Mouse (Mus musculus) heart, embryonic 11.5 days (tissue): ENCODE results near the gene Mettl1. TPM values are rescaled to one million over a fixed set of nuclear protein-coding genes. Genes with fewer than 3 reads are reported as not detected.
"Not testable (repeated sequence)": the region's sequence is repeated elsewhere in the genome, so short reads cannot be mapped to it uniquely, and the experiment has no call there.

Experiments used
- ATAC-seq: fragments of 200-750 bp; cut with Nextera tagmentation; replicated peaks from 2 replicates; pipeline ENCODE4 v1.8.0; 2017; ENCODE audit warnings: moderate library complexity; ENCODE audit not compliant: insufficient number of reproducible peaks, low FRiP score, low TSS enrichment
- H3K27ac ChIP-seq: fragments of 300-500 bp; sonication (generic); 2 replicates; pipeline ENCODE4 v1.5.1; 2014; ENCODE audit warnings: mild to moderate bottlenecking, low read depth, low read length
- H3K27me3 ChIP-seq: fragments of 300-500 bp; sonication (generic); 2 replicates; pipeline ENCODE4 v1.6.1; 2014; ENCODE audit warnings: mild to moderate bottlenecking, low read length, mixed read lengths; ENCODE audit not compliant: control insufficient read depth, insufficient read depth
- H3K36me3 ChIP-seq: fragments of 300-500 bp; sonication (generic); 2 replicates; pipeline ENCODE4 v1.6.1; 2014; ENCODE audit warnings: mild to moderate bottlenecking, low read length, moderate library complexity, mixed read lengths; ENCODE audit not compliant: control insufficient read depth, insufficient read depth
- H3K4me1 ChIP-seq: fragments of 300-500 bp; sonication (generic); 2 replicates; pipeline ENCODE4 v1.6.1; 2014; ENCODE audit warnings: low read length; ENCODE audit not compliant: control insufficient read depth, insufficient read depth
- H3K4me2 ChIP-seq: fragments of 300-500 bp; sonication (generic); 2 replicates; pipeline ENCODE4 v1.6.1; 2014; ENCODE audit warnings: mild to moderate bottlenecking, moderate library complexity
- H3K4me3 ChIP-seq: fragments of 300-500 bp; sonication (generic); 2 replicates; pipeline ENCODE4 v1.5.1; 2014; ENCODE audit warnings: low read depth, low read length
- H3K9ac ChIP-seq: fragments of 300-500 bp; sonication (generic); 2 replicates; pipeline ENCODE4 v1.6.1; 2014; ENCODE audit warnings: mild to moderate bottlenecking, low read depth, low read length, moderate library complexity
- H3K9me3 ChIP-seq: fragments of 300-500 bp; sonication (generic); replicated peaks from 2 replicates; pipeline ENCODE4 v1.6.1; 2016; ENCODE audit warnings: low read length; ENCODE audit not compliant: control insufficient read depth
- WGBS: fragments of 180-500 bp; shearing (Covaris S2); extraction: QIAGEN DNeasy Blood & Tissue Kit; methylation state at CpG from one replicate; pipeline ENCODE4 v1.1.7; 2014; ENCODE audit not compliant: insufficient replicate concordance; 5-methylcytosine and 5-hydroxymethylcytosine counted together
- polyA plus RNA-seq: library from polyadenylated mRNA; unstranded; fragments of >200 nt; fragmentation: Nextera tagmentation; extraction: Ambion mirVana; gene quantifications from 2 replicates; pipeline ENCODE4 v1.2.1, GENCODE M21; 2014

The Mettl1 gene
- polyA plus RNA-seq, 1 experiment from 2014 or later: 43.3 TPM

DNA sequence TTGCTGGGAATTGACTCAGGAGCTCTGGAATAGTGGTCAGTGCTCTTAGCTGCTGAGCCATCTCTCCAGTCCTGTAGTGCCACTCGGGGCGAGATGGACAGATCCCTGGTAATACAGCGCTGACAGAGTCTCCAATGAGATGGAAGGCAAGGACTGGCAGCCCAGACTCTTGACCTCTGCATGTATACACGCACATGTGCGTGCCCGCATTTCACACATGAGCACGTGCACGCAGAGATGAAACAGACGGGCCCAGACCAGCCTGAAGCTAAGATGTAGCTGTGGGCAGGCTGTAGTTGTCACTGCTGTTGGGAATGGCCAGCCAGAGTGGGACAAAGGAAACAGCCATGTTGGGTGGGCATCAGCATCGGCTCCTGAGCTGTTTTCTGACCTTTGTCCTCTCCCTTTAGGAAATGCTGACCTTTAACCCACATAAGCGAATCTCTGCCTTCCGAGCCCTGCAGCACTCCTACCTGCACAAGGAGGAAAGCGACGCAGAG, 25.4 kb downstream of the Mettl1 start:
- WGBS: 92% methylated on average over 14 of the region's 14 CpGs
- Histone ChIP-seq H3K27me3 (peaks cover 1% of the 10 kb centered on the region; the same call in 1 of the 2 replicates), H3K4me2 (no peak overlapping the region)

DNA sequence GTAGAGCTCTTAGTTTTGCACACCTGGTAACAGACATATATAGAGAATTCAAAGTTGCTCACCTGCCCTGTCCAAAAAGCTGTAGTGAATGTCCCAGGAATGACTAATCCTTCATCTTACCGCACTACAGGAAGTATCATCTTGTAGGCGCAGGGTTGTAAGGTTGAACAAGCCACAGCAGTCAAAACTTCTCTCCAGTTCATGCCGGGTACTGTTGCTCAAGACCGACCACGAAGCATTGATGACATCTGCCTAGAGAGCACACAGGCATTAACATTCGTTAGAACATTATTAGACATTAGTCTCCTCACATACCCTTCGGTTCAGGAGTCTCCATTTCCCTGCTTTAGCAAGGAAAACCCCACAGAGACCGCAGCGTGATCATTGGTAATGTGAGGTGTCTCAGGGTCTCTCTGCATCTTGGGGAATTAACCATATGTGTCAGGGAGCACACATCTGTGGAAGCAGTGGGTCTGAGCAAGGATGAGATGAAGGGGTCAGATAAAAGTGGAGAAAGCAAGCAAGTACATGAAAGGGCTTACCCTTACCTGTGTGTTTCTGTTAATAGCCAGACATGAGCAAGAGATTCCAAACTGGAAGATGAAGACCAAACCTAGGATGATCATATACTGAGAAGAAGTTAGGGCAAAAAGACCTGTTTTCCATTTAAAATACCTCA, 27.3 kb downstream of the Mettl1 start:
- 74% methylated on average over 9 of the region's 9 CpGs for WGBS
- H3K9me3 ChIP-seq: no peaks in the 10 kb centered on the region
- peak overlapping the region; percentile 77 for H3K4me2 ChIP-seq
- peaks cover 38% of the 10 kb centered on the region for H3K36me3 ChIP-seq
- no peaks in the 10 kb centered on the region for H3K27me3 ChIP-seq
- peak overlapping the region; percentile 83 for H3K9ac ChIP-seq
- H3K27ac ChIP-seq: peak overlapping the region; percentile 74
- peaks cover 23% of the 10 kb centered on the region for H3K4me1 ChIP-seq
- ATAC-seq: no peak
- H3K4me3 ChIP-seq: peak overlapping the region; percentile 72

More for the DNA sequence above, 25.4 kb downstream of the Mettl1 start:
- Histone ChIP-seq H3K4me1 (peaks cover 23% of the 10 kb centered on the region), H3K9me3 (no peaks in the 10 kb centered on the region), H3K36me3 (peaks cover 38% of the 10 kb centered on the region), H3K4me3 (no peak overlapping the region), H3K9ac (no peak overlapping the region), H3K27ac (peak overlapping the region; percentile 4; the same call in 1 of the 2 replicates)
- ATAC-seq: no peak

- peak overlapping the region; percentile 83 for H3K9ac ChIP-seq
- H3K4me2 ChIP-seq: peak overlapping the region; percentile 77
- H3K27ac ChIP-seq: peak overlapping the region; percentile 74
- peak overlapping the region; percentile 72 for H3K4me3 ChIP-seq
- H3K4me1 ChIP-seq: peaks cover 21% of the 10 kb centered on the region
- peak; percentile 18 for ATAC-seq
- H3K27me3 ChIP-seq: no peaks in the 10 kb centered on the region
- H3K36me3 ChIP-seq: peaks cover 38% of the 10 kb centered on the region
- 8% methylated on average over 30 of the region's 30 CpGs for WGBS
- no peaks in the 10 kb centered on the region for H3K9me3 ChIP-seq
Observed at GRCm38 (mm10) chr10:127069281-127070189, 28.3 kb downstream of the Mettl1 start.

GRCm38 (mm10) chr10:127070190-127071121, 29.2 kb downstream of the Mettl1 start, which contains the start of gene Tspan31:
Tspan31 (minus strand) TSS chr10:127070264.
- Histone ChIP-seq H3K4me1 (peaks cover 12% of the 10 kb centered on the region; the same call in 1 of the 2 replicates), H3K9ac (peak within 1 kb of the TSS; percentile 83), H3K9me3 (no peaks in the 10 kb centered on the region), H3K4me3 (peak within 1 kb of the TSS; percentile 72), H3K4me2 (peak within 1 kb of the TSS; percentile 77), H3K27ac (peak within 1 kb of the TSS; percentile 74), H3K36me3 (peaks cover 32% of the 10 kb centered on the region), H3K27me3 (peaks cover 5% of the 10 kb centered on the region)
- WGBS: 3% methylated on average over 36 of the region's 36 CpGs
- peak; percentile 87 for ATAC-seq

DNA sequence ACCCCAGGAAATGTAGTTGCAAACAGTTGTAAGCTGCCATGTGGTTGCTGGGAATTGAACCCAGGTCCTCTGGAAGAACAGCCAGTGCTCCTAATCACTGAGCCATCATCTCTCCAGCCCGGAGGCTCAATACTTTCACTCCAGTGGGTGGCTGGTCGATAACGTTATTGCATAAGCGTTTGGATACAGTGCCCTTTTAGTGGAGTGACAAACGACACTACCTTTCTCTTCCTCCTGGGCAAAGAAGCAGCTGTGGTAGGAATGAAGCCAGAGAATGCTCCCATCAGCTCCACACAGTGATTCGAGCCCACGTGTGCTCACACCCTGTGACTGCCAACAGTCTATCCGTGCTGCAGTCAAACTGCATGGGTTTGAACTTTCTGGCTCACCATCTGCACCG, 30.0 kb downstream of the Mettl1 start:
- Histone ChIP-seq H3K27ac (no peak overlapping the region), H3K4me3 (peak overlapping the region; percentile 72), H3K9ac (peak overlapping the region; percentile 81; the same call in 1 of the 2 replicates), H3K4me2 (peak overlapping the region; percentile 77), H3K27me3 (peaks cover 11% of the 10 kb centered on the region), H3K9me3 (no peaks in the 10 kb centered on the region), H3K4me1 (peaks cover 12% of the 10 kb centered on the region; the same call in 1 of the 2 replicates), H3K36me3 (peaks cover 24% of the 10 kb centered on the region)
- ATAC-seq: no peak
- WGBS: 76% methylated on average over 9 of the region's 9 CpGs

DNA sequence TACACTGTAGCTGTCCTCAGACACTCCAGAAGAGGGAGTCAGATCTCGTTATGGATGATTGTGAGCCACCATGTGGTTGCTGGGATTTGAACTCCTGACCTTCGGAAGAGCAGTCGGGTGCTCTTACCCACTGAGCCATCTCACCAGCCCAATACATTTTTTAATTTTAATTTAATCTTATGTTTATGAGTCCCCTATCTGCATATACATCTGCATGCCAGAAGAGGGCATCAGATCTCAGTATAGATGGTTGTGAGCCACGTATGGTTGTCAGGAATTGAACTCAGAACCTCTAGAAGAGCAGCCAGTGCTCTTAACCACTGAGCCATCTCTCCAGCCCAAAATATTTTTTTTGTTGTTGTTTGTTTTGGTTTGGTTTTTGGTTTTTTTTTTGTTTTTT, 31.1 kb downstream of the Mettl1 start:
- H3K36me3 ChIP-seq: peaks cover 14% of the 10 kb centered on the region
- H3K9me3 ChIP-seq, H3K4me2 ChIP-seq, H3K27ac ChIP-seq, ATAC-seq, H3K4me3 ChIP-seq, H3K9ac ChIP-seq: not testable (repeated sequence)
- peaks cover 19% of the 10 kb centered on the region for H3K27me3 ChIP-seq
- peaks cover 12% of the 10 kb centered on the region; the same call in 1 of the 2 replicates for H3K4me1 ChIP-seq
- WGBS: 83% methylated on average over 4 of the region's 4 CpGs

- H3K36me3 ChIP-seq, H3K27ac ChIP-seq, H3K9ac ChIP-seq, H3K4me3 ChIP-seq, H3K4me2 ChIP-seq, H3K9me3 ChIP-seq, ATAC-seq: not testable (repeated sequence)
- WGBS: 76% methylated on average over 2 of the region's 2 CpGs
- peaks cover 26% of the 10 kb centered on the region for H3K27me3 ChIP-seq
- H3K4me1 ChIP-seq: peaks cover 12% of the 10 kb centered on the region; the same call in 1 of the 2 replicates
Observed at GRCm38 (mm10) chr10:127072969-127073368, 31.8 kb downstream of the Mettl1 start.
